Mouse (Mus musculus) hindbrain, embryonic 12.5 days (tissue): Measurements from ENCODE around the gene 1700016C15Rik. TPM values are rescaled to one million over a fixed set of nuclear protein-coding genes. Genes with fewer than 3 reads are reported as not detected.
A peak's percentile ranks its signal among the peaks of the same experiment; 100 is the strongest.

ENCODE experiments used
- ATAC-seq: fragments of 200-750 bp; cut with Nextera tagmentation; 2 replicates; pipeline ENCODE4 v1.8.0; 2017; ENCODE audit warnings: moderate TSS enrichment; ENCODE audit not compliant: low FRiP score
- H3K27ac ChIP-seq: fragments of 300-500 bp; sonication (generic); 2 replicates; pipeline ENCODE4 v1.5.1; 2016; ENCODE audit warnings: mild to moderate bottlenecking
- H3K27me3 ChIP-seq: fragments of 300-500 bp; sonication (generic); 2 replicates; pipeline ENCODE4 v1.6.1; 2016; ENCODE audit warnings: mild to moderate bottlenecking
- H3K36me3 ChIP-seq: fragments of 300-500 bp; sonication (generic); 2 replicates; pipeline ENCODE4 v1.6.1; 2016; ENCODE audit warnings: mild to moderate bottlenecking
- H3K4me1 ChIP-seq: fragments of 300-500 bp; sonication (generic); 2 replicates; pipeline ENCODE4 v1.6.1; 2016
- H3K4me2 ChIP-seq: fragments of 300-500 bp; sonication (generic); replicated peaks from 2 replicates; pipeline ENCODE4 v1.6.1; 2016; ENCODE audit warnings: mild to moderate bottlenecking
- H3K4me3 ChIP-seq: fragments of 300-500 bp; sonication (generic); 2 replicates; pipeline ENCODE4 v1.5.1; 2016; ENCODE audit warnings: mild to moderate bottlenecking
- H3K9ac ChIP-seq: fragments of 300-500 bp; sonication (generic); 2 replicates; pipeline ENCODE4 v1.6.1; 2016; ENCODE audit warnings: mild to moderate bottlenecking, moderate library complexity
- H3K9me3 ChIP-seq: fragments of 300-500 bp; sonication (generic); replicated peaks from 2 replicates; pipeline ENCODE4 v1.6.1; 2016; ENCODE audit warnings: mild to moderate bottlenecking
- WGBS: fragments of 180-500 bp; shearing (Covaris S2); methylation state at CpG from one replicate; pipeline ENCODE4 v1.1.7; 2016; 5-methylcytosine and 5-hydroxymethylcytosine counted together
- polyA plus RNA-seq: library from polyadenylated mRNA; unstranded; fragments of >200 nt; fragmentation: Nextera tagmentation; extraction: Ambion mirVana; gene quantifications from 2 replicates; pipeline ENCODE4 v1.2.1, GENCODE M21; 2016

1700016C15Rik gene
- polyA plus RNA-seq, 1 experiment from 2014 or later = not detected

GRCm38 (mm10) chr1:177768931-177769330 is 39.3 kb downstream of the 1700016C15Rik start:
- Histone ChIP-seq H3K27ac (no peak overlapping the region), H3K4me2 (no peak overlapping the region), H3K9me3 (no peaks in the 10 kb centered on the region), H3K4me1 (no peaks in the 10 kb centered on the region), H3K4me3 (no peak overlapping the region), H3K36me3 (peaks cover 48% of the 10 kb centered on the region), H3K9ac (no peak overlapping the region), H3K27me3 (no peaks in the 10 kb centered on the region)
- no peak for ATAC-seq

- WGBS = 86% methylated on average over 2 of the region's 2 CpGs
- Histone ChIP-seq H3K4me2 (no peak overlapping the region), H3K27ac (no peak overlapping the region), H3K4me1 (no peaks in the 10 kb centered on the region), H3K9me3 (no peaks in the 10 kb centered on the region), H3K27me3 (no peaks in the 10 kb centered on the region), H3K9ac (no peak overlapping the region), H3K36me3 (peaks cover 24% of the 10 kb centered on the region), H3K4me3 (no peak overlapping the region)
- ATAC-seq = no peak
Observed at GRCm38 (mm10) chr1:177777397-177777796, 47.8 kb downstream of the 1700016C15Rik start.

- Histone ChIP-seq H3K36me3 (no peaks in the 10 kb centered on the region), H3K27ac (no peak overlapping the region), H3K9ac (no peak overlapping the region), H3K4me1 (peaks cover 14% of the 10 kb centered on the region), H3K4me2 (no peak overlapping the region), H3K9me3 (0 out of 2 replicates have a peak, but pooled peaks cover 3% of the 10 kb centered on the region), H3K4me3 (no peak overlapping the region), H3K27me3 (no peaks in the 10 kb centered on the region)
- WGBS = 87% methylated on average over 3 of the region's 3 CpGs
- no peak for ATAC-seq
Observed at GRCm38 (mm10) chr1:177792835-177793234, 63.2 kb downstream of the 1700016C15Rik start.

- ATAC-seq = no peak
- Histone ChIP-seq H3K36me3 (no peaks in the 10 kb centered on the region), H3K4me1 (peaks cover 14% of the 10 kb centered on the region), H3K27ac (no peak overlapping the region), H3K4me2 (peak overlapping the region; percentile 67), H3K9me3 (no peaks in the 10 kb centered on the region), H3K9ac (peak overlapping the region; percentile 54), H3K27me3 (no peaks in the 10 kb centered on the region), H3K4me3 (peak overlapping the region; percentile 89)
- 8% methylated on average over 8 of the region's 8 CpGs for WGBS
Observed at GRCm38 (mm10) chr1:177794866-177795265, 65.3 kb downstream of the 1700016C15Rik start.

GRCm38 (mm10) chr1:177795421-177796192 is 66.0 kb downstream of the 1700016C15Rik start:
- Histone ChIP-seq H3K27me3 (no peaks in the 10 kb centered on the region), H3K4me2 (peak overlapping the region; percentile 67), H3K36me3 (no peaks in the 10 kb centered on the region), H3K4me1 (peaks cover 14% of the 10 kb centered on the region), H3K9me3 (no peaks in the 10 kb centered on the region), H3K4me3 (peak overlapping the region; percentile 89), H3K27ac (peak overlapping the region; percentile 95), H3K9ac (peak overlapping the region; percentile 87)
- peak; percentile 59 for ATAC-seq
- WGBS = under 1% methylated on average over 41 of the region's 41 CpGs

- no peaks in the 10 kb centered on the region for H3K9me3 ChIP-seq
- peak within 1 kb of the TSS; percentile 95 for H3K27ac ChIP-seq
- H3K4me2 ChIP-seq = peak within 1 kb of the TSS; percentile 67
- H3K4me1 ChIP-seq = peaks cover 14% of the 10 kb centered on the region
- no peaks in the 10 kb centered on the region for H3K27me3 ChIP-seq
- peak within 1 kb of the TSS; percentile 87 for H3K9ac ChIP-seq
- under 1% methylated on average over 62 of the region's 64 CpGs for WGBS
- H3K36me3 ChIP-seq = no peaks in the 10 kb centered on the region
- peak within 1 kb of the TSS; percentile 89 for H3K4me3 ChIP-seq
- peak; percentile 100 for ATAC-seq
Observed at GRCm38 (mm10) chr1:177796193-177796939, 66.8 kb downstream of the 1700016C15Rik start, which contains the start of gene Adss. Adss (minus strand) TSS chr1:177796511.

- Histone ChIP-seq H3K27me3 (no peaks in the 10 kb centered on the region), H3K27ac (no peak overlapping the region), H3K36me3 (no peaks in the 10 kb centered on the region), H3K4me1 (peaks cover 13% of the 10 kb centered on the region), H3K4me3 (no peak overlapping the region), H3K9ac (no peak overlapping the region), H3K4me2 (no peak overlapping the region), H3K9me3 (no peaks in the 10 kb centered on the region)
- WGBS = 78% methylated on average over 8 of the region's 8 CpGs
- ATAC-seq = no peak
Observed at GRCm38 (mm10) chr1:177797151-177797755, 67.6 kb downstream of the 1700016C15Rik start.

Other genes starting within 250 kb of the 1700016C15Rik start
- 51.5 and 57.6 TPM in 2 replicates for gene Adss, start 66.7 kb downstream of the 1700016C15Rik start, polyA plus RNA-seq